Mouse (Mus musculus) embryo, embryonic 11 days (tissue): ENCODE measurements around the gene Plcxd3.
"Not testable (repeated sequence)": the region's sequence is repeated elsewhere in the genome, so short reads cannot be mapped to it uniquely, and the experiment has no call there.

Source experiments
- DNase-seq: peaks from one replicate; pipeline ENCODE4 v3.0.0-alpha.2; 2015

Gene Plcxd3

DNA sequence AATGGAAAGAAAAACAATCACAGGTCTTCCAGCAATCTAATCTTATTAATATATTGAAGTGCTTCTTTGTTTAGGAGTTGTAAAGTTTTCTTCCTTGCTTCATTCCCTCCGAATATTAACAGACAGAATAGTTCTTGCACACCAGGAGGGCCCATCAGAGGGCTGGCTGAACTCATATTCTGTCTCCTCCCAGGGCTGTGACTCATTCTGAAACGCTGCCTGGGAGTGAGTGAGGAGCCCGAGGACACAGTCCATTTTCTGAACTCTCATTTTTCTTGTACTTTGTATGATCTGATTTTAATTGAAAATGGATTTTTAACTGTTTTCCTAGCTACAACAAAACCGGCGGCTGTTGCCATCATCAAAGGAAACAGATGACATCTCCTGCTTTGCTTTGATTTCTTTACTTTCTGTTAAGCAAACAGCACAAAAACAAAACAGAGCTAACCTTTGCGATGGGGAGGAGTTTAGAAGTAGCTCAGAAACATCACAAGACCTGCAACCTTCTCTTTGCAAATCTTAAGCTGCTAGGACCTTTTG, 186.2 kb downstream of the Plcxd3 start:
- peak; percentile 4 for DNase-seq

DNA sequence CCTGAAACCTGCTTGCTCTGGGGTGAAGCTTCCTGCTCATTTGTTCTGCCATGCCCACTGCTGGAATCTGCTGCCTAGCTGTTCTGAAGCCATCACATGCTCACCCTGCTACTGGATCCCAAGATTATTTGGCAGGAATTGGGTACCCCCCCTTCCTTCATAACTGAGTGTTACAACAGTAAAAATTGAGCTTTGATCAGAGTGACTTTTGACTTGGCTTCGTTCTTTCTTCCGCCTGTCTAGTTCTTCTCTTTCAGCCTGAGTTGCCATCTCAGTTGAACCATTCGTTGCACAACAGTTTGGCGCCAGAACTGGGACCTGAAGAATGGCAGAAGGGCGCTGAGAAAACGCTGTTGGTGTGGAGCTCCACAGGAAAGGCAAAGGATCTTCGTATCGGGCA, 220.2 kb downstream of the Plcxd3 start:
- DNase-seq = not testable (repeated sequence)

DNA sequence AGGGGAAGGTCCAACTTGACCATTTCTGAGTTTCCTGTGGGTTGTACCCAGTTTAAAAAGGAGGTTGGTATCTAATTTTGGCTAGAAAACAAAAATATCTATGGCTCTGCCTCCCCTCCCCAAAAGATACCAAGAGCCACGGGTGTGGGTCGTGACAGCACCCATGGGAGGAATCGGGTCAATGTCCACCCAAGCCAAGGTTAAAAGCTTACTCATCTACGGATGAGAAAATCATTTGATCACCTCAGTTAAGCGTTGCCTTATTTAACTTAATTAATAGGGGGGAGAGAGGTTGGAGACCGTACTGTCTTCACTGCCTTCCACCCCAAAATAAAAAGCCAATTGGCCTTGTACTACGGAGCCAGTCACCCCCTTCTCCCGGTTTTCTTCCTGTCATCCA, 223.4 kb downstream of the Plcxd3 start:
- DNase-seq = not testable (repeated sequence)

DNA sequence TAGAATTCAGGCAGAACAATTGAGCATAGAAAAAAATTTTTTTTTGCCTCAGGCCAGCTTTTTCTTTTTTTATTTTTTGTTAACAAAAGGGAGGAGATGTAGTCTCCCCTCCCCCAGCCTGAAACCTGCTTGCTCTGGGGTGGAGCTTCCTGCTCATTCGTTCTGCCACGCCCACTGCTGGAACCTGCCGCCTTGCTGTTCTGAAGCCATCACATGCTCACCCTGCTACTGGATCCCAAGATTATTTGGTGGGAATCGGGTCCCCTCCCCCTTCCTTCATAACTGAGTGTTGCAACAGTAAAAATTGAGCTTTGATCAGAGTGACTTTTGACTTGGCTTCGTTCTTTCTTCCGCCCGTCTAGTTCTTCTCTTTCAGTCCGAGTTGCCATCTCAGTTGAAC, 224.0 kb downstream of the Plcxd3 start:
- not testable (repeated sequence) for DNase-seq

DNA sequence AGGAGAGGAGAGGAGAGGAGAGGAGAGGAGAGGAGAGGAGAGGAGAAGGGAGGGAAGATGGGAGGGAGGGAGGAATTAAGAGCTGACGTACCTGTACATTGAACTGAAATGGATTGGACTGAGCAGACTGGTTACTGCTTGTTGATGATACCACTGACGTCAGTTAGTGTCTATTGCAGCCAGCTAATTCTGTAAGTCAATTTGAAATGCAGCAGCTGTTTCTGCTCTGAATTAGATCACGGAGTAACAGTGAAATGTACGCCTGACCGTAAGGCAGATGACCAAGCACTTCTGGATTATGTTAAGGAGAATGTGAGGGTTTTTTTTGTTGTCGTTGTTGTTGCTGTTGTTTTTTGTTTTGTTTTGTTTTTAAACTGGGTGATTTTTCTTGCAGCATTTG, 230.3 kb downstream of the Plcxd3 start:
- DNase-seq = no peak
